Mouse (Mus musculus) lung, postnatal 0 days (tissue): ENCODE data around the gene Spata45.

ENCODE experiments used
- CTCF ChIP-seq: IDR thresholded peaks from 2 replicates; pipeline ENCODE4 v1.5.1; 2016; ENCODE audit warnings: antibody characterized with exemption, mild to moderate bottlenecking
- EP300 ChIP-seq: IDR thresholded peaks from 2 replicates; pipeline ENCODE4 v1.6.1; 2016; ENCODE audit warnings: antibody characterized with exemption, mild to moderate bottlenecking, control low read depth

GRCm38 (mm10) chr1:191062241-191062780, 25.9 kb downstream of the Spata45 start:
- TF ChIP-seq CTCF (no peak), EP300 (no peak)
